Mouse (Mus musculus): Measurements from ENCODE around the gene Vcan.

DNA sequence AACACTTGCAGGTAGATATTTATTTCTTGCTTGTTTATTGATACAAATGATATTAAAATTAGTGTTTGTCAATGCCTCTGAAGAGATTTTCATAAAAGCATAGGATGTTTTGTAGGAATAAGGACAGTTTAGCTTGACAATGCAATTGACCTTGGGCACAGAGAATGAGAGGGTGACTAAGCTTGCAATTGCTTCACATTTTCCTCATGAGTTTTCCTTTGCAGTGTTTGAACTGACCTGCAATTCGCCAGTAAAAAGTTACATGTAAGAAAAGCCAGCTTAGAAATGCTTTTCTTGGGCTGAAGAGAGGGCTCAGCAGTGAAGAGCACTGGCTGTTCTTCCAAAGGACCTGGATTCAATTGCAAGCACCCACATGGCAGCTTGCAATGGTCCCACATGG is 34.8 kb upstream of the Vcan start:
- no peak for TF ChIP-seq CTCF (IDR thresholded peaks at IDR 0.05)
- no peak for TF ChIP-seq POLR2A (IDR thresholded peaks at IDR 0.05; ENCODE audit: insufficient read depth, low read depth, low read length)
- no peak for TF ChIP-seq EP300 (IDR thresholded peaks at IDR 0.05; ENCODE audit: insufficient read depth, low read depth, low read length)
